Mouse (Mus musculus): Measurements from ENCODE around the gene Flt1.

Flt1 gene

DNA sequence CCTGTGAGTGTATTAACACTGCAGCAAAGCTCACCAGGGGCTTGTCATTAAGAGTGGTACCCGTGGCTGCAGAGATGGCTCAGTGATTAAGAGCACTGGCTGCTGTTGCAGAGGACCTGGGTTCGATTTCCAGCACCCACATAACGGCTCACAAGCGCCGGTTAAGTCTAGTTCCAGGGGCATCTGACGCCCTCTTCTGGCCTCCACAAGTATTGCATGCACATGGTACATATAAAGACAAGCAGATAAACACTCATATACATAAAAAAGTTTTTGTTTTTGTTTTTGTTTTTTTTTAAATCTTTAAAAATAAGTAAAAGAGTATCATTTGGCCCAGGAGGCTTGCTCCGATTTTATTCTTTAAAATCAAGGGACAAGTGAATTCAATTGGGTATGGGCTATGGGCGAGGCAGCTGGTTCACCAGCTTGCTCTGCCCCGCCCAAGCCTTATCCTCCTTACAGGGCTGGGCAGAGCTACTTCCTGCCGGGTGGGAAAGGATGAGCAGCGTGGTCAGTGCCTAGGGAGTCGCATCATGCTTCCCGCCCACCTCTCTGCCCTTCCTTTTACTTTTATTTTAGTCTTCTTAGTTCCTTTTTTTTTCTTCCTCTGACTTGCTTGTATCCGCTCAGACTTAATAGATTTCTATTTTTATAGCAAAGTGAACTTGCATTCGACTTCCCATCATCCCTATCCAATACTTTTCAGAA lies 57.0 kb downstream of the Flt1 start:
- no peak for DNase-seq (ENCODE audit: low spot score in 2 of 2)

GRCm38 (mm10) chr5:147665946-147666345 lies 59.9 kb downstream of the Flt1 start:
- no peak for DNase-seq (ENCODE audit: low spot score in 2 of 2)

DNA sequence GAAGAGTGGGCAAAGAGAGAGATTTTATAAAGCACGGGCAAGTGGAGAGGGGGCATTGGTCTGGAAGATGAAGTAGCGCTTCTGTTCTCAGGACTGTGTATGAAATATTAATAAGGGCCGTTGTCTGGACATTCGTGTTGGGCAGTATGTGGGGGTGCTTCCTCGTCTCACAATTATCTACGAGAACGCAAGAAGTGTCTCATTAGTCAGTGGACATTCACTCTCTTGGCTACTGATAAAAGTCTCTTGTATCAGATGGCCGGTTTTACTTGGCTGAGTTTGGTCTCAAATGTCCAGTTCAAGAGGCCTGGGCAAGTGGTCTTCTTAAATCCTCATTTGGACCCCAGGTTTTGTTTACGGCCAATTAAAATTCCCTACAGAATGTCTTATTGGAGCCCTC lies 60.4 kb downstream of the Flt1 start:
- DNase-seq (ENCODE audit: low spot score in 2 of 2): no peak

- no peak for DNase-seq (ENCODE audit: low spot score in 2 of 2)
Observed at GRCm38 (mm10) chr5:147659909-147660308, 65.9 kb downstream of the Flt1 start.

DNA sequence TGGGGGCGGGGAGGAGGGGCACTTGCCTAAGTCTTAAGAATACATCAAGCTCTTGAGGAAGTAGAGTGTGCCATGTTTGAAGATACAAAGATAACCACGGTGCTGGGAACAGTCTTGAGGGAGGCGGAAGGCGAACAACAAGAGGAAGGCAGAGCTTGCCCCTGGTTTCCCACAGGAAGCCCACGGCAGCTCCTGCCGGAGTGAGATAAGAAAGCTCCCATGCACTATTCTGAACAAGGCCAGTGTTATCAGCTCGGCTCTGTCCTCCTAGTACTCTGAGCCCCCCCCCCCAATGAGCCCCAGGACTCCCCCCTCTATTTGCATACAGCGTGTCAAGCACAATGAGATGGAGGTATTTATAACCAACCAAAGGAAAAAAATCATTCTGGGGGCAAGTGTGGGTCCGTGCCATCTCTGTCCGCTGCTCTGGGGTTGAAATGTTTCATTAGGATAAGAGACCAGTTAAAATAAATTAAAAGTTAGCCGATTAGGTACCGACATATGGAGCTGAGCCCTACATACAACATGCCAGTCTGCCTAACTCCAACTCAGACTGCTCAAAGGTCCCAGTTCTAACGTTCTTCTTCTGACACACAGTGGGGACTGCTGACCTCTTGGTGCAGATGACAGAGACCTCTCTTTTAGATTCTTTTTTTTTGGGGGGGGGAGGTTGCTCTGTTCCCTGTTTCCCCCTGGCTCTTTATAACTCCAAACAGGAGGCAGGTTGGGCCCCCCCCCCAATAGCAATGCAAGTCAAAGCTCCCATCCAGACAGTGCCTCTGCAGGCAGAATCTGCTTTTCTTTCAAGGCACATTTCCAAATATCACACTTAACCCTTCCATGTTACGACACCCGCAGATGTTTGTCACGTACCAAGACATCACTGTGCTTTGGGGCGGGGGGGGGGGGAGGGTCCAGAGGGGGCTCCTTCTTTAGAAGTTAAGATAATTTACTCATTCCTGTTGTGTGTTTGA lies 67.6 kb downstream of the Flt1 start:
- DNase-seq (ENCODE audit: low spot score in 2 of 2): no peak

GRCm38 (mm10) chr5:147655761-147656160 lies 70.0 kb downstream of the Flt1 start:
- no peak for DNase-seq (ENCODE audit: low spot score in 2 of 2)

- no peak for DNase-seq (ENCODE audit: low spot score in 2 of 2)
Observed at GRCm38 (mm10) chr5:147651233-147651632, 74.6 kb downstream of the Flt1 start.

DNA sequence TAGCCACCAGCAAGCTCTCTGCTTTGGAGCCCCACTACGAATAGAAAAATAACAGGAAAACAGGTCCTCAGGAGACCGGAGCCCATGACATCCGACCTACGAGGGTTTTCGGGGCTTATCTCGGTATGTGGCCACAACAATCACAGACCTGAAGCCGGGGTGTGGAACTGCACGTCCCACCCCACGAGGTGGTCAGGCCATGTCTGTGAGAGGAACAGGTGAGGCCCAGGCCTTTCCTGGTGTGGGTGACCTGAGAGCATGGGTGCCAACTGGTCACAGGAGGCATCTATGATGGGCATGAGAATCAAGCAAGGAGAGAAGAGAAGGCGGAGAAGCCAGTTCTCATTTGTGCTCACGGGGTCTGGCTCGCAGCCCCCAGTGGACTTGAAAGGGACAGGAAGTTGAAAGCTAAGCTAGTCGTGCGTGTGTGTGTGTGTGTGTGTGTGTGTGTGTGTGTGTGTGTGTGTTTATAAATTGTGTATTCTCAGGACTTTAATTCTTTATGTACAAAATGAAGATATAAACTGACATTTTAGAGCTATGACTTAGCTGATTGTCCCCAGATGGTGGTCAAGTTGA lies 79.4 kb downstream of the Flt1 start:
- no peak for DNase-seq (ENCODE audit: low spot score in 2 of 2)

DNA sequence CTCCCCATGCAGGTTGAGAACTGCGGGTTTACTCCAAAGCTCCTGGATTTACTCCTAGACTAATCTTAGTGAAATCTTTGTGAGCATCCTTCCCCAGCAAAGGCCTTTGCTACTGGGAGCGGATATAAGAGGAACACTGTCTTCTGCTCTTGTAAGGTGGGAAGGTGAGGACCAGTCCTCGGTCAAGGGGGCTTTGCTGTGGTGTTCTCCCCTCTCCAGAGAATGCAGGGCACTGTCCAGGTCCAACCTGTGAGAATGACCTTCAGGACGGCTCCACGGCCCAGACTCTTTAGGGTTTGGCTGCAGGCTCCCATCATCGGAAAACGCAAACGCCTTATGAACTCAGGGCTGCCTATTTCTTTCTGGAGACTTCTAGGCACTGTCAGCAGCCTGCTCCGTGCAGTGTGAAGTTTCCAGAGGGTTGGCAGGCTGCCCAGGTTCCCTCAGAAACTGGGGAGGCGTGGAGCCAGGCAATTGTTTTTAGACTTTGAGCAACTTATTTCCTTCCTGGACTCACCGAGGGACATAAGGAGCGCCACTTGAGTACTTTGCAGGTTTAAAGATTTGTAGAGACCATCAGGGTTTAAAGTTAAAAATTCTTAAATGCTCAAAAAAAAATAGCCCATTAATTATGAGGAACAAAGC lies 80.7 kb downstream of the Flt1 start:
- peak in 1 of 2 experiments; percentile 38 for DNase-seq (ENCODE audit: low spot score in 2 of 2)

GRCm38 (mm10) chr5:147641452-147641851 lies 84.4 kb downstream of the Flt1 start:
- DNase-seq (ENCODE audit: low spot score in 2 of 2): no peak

GRCm38 (mm10) chr5:147639940-147640339 lies 85.9 kb downstream of the Flt1 start:
- DNase-seq (ENCODE audit: low spot score in 2 of 2): no peak

- no peak for DNase-seq (ENCODE audit: low spot score in 2 of 2)
Observed at GRCm38 (mm10) chr5:147636676-147637075, 89.1 kb downstream of the Flt1 start.

GRCm38 (mm10) chr5:147635883-147636282 lies 89.9 kb downstream of the Flt1 start:
- DNase-seq (ENCODE audit: low spot score in 2 of 2): no peak

- no peak for DNase-seq (ENCODE audit: low spot score in 2 of 2)
Observed at GRCm38 (mm10) chr5:147634016-147634415, 91.8 kb downstream of the Flt1 start.

GRCm38 (mm10) chr5:147632716-147633115 lies 93.1 kb downstream of the Flt1 start:
- DNase-seq (ENCODE audit: low spot score in 2 of 2): no peak

- DNase-seq (ENCODE audit: low spot score in 2 of 2): no peak
Observed at GRCm38 (mm10) chr5:147630426-147631290, 95.2 kb downstream of the Flt1 start.

- no peak for DNase-seq (ENCODE audit: low spot score in 2 of 2)
Observed at GRCm38 (mm10) chr5:147626944-147627343, 98.9 kb downstream of the Flt1 start.

GRCm38 (mm10) chr5:147623747-147624146 lies 102.1 kb downstream of the Flt1 start:
- no peak for DNase-seq (ENCODE audit: low spot score in 2 of 2)

GRCm38 (mm10) chr5:147620178-147620577 lies 105.6 kb downstream of the Flt1 start:
- no peak for DNase-seq (ENCODE audit: low spot score in 2 of 2)

- no peak for DNase-seq (ENCODE audit: low spot score in 2 of 2)
Observed at GRCm38 (mm10) chr5:147618243-147618642, 107.6 kb downstream of the Flt1 start.

- DNase-seq (ENCODE audit: low spot score in 2 of 2): no peak
Observed at GRCm38 (mm10) chr5:147616450-147616849, 109.4 kb downstream of the Flt1 start.

Measured in spleen, postnatal 10 days (tissue).